Mouse (Mus musculus) heart, postnatal 25 days (tissue): ENCODE data around the gene Rps18. TPM values are rescaled to one million over a fixed set of nuclear protein-coding genes. Genes with fewer than 3 reads are reported as not detected.

Experiments used
- DNase-seq: peaks from one replicate; pipeline ENCODE4 v3.0.0; 2022; ENCODE audit warnings: low spot score
- intact Hi-C: fragments of 180-260 bp; cut with DNase I; formaldehyde crosslinking; loops from one replicate; pipeline ENCODE4 v1.15.1; 2025
- total RNA-seq, 2 experiments: library from RNA; stranded (reverse); gene quantifications; 2 replicates each; pipeline ENCODE4 v1.2.3; 2021

The Rps18 gene
- total RNA-seq, 2 experiments from 2014 or later, result 408 to 435 TPM

DNA sequence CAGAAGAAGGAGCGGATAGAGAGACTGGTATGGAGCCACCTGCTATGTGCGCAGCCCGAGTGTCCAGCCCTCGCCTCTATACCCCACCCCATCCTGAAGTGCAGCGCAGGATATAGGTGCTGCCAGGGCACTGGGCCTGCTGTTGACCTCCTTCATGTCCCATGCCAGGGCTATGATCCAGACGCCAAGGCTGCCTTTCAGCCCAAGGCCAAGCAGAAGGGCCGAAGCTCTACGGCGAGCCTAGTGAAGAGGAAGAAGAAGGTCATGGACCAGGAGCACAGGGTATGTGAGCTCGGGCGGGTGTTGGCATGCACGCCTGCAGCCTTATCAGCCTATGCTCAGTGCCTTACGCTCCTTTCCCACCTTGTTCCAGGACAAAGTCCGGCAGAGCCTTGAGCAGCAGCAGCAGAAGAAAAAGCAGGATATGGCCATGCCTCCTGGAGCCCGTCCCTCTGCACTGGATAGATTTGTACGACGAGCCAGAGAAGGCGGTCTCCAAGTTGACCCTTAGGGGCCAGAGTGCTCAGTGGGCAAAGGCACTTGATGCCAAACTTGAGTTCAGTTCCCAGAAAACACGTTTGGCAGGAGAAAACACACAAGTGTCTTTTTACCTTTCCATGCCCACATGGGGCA, 6.8 kb downstream of the Rps18 start:
- intact Hi-C loops, result no loop called here
- DNase-seq, result no peak

GRCm38 (mm10) chr17:33948090-33948904, 7.5 kb downstream of the Rps18 start:
- DNase-seq, result no peak
- intact Hi-C loops, result no loop called here

GRCm38 (mm10) chr17:33947430-33948089, 8.2 kb downstream of the Rps18 start:
- no peak for DNase-seq
- intact Hi-C loops, result no loop called here

DNA sequence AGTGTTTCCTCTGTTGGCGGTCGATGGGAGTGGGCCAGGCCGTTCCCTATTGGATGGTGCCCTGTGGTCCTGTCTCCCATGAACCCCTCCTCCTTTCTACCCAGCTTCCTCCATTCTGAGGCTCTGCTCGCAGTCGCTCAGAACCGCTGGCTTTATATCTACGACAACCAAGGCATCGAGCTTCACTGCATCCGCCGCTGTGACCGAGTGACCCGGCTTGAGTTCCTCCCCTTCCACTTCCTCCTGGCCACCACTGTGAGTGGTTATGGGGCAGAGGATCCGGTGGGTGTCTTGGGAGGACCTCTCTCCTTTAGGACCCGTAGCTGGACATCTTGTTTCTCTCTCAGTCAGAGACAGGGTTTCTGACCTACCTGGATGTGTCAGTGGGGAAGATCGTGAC, 12.3 kb downstream of the Rps18 start:
- intact Hi-C loops, result no loop called here
- no peak for DNase-seq

GRCm38 (mm10) chr17:33941381-33941780, 14.4 kb downstream of the Rps18 start:
- intact Hi-C loops, result no loop called here
- no peak for DNase-seq

GRCm38 (mm10) chr17:33940981-33941380, 14.8 kb downstream of the Rps18 start:
- intact Hi-C loops, result loop anchor here (1.0 kb wide), 1 partner anchor 14 kb away; the partner anchor contains the start of gene Vps52
- DNase-seq, result no peak

GRCm38 (mm10) chr17:33940206-33940805, 15.5 kb downstream of the Rps18 start, which contains the start of the genes Pfdn6 and Wdr46:
Gene Pfdn6, minus strand, starts transcription at chr17:33940343.
Gene Wdr46, plus strand, starts transcription at chr17:33940660.
- intact Hi-C loops, result loop anchor here (1.0 kb wide), 1 partner anchor 15 kb away; the partner anchor contains the start of gene Vps52
- DNase-seq, result peak; percentile 71

DNA sequence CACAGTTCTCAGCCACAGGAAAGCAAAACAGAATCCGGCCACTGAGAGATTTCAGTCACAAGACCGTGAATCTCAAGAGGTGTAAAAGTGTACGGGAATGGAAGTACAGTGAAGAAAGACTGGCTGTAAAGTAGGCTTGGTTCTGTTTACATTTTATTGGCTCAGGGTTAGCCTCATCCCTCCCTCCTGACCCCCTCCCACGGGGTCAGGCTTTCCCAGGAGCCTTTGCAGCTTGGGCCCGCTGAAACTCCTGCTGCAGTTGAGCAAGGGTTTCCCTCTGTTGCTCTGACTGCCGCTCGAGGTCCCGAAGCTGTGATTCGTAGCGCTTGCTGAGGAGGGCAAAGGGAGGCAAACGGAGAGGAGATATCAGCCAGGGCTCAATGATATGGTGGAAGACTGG, 17.0 kb downstream of the Rps18 start:
- no peak for DNase-seq
- intact Hi-C loops, result no loop called here

GRCm38 (mm10) chr17:33936993-33937392, 18.8 kb downstream of the Rps18 start:
- DNase-seq, result no peak
- intact Hi-C loops, result no loop called here

- DNase-seq, result no peak
- intact Hi-C loops, result no loop called here
These were observed 20.3 kb downstream of the Rps18 start for GRCm38 (mm10) chr17:33935422-33936055.

- intact Hi-C loops, result no loop called here
- no peak for DNase-seq
These were observed 22.8 kb downstream of the Rps18 start for GRCm38 (mm10) chr17:33932970-33933369.

DNA sequence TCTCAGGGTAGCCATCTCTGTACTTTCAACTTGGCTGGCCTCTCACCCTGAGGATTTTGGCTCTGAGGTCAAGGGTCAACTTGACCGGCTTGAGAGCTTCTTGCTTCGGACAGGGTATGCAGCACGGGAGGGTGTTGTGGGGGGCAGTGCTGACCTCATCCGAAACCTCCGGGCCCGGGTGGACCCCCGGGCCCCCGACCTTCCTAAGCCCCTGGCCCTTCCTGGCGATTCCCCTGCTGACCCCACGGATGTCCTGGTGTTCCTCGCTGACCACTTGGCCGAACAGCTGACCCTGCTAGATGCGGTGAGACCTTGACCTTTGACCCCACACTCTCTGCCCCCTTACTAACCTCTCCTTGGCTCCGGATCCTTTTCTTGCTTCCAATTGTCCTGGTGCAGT, 23.4 kb downstream of the Rps18 start:
- intact Hi-C loops, result no loop called here

GRCm38 (mm10) chr17:33931947-33932346, 23.9 kb downstream of the Rps18 start:
- intact Hi-C loops, result no loop called here
- DNase-seq, result no peak

More for the DNA sequence above, 23.4 kb downstream of the Rps18 start:
- DNase-seq, result no peak

- intact Hi-C loops, result no loop called here
- no peak for DNase-seq
These were observed 24.5 kb downstream of the Rps18 start for GRCm38 (mm10) chr17:33931159-33931866.

GRCm38 (mm10) chr17:33930280-33931158, 25.3 kb downstream of the Rps18 start:
- intact Hi-C loops, result no loop called here
- peak; percentile 35 for DNase-seq

GRCm38 (mm10) chr17:33929371-33930279, 26.2 kb downstream of the Rps18 start, which contains the start of gene Rgl2:
Gene Rgl2, plus strand, starts transcription at chr17:33929543.
- intact Hi-C loops, result no loop called here

More at GRCm38 (mm10) chr17:33929371-33930279, 26.2 kb downstream of the Rps18 start, which contains the start of gene Rgl2:
- DNase-seq, result peak; percentile 73
